In genomic region chr1:94532773-94533541, GRCm38 (mm10) we compare ENCODE assay signal across 23 mouse cellular contexts.
DNase-seq lines count a peak whose midpoint lies in the region; ATAC-seq and TF ChIP-seq lines count a peak whose summit lies in the region.
"Had no signal": no experiment of that assay in that cellular context is flagged by ENCODE, and none has a peak within 500 bp of the region (broad histone marks: within the 10 kb centered on the region; RNA-seq: fewer than 3 reads in every experiment).

No protein-coding gene starts in this region.

- H3K4me1 ChIP-seq in hindbrain, embryonic 13.5 days (replicated peaks), result no peaks in the 10 kb centered on the region
- H3K4me1 ChIP-seq in hindbrain, embryonic 10.5 days (replicated peaks), result no peaks in the 10 kb centered on the region
- H3K4me1 ChIP-seq in MEL (ENCODE audit: control insufficient read depth in 1 of 2, insufficient read depth in 2 of 2, low read length in 2 of 2), result peaks cover 0 to 3% of the 10 kb centered on the region in 2 experiments; a peak in 2 of 4 replicates
- no peaks in the 10 kb centered on the region; the same call in 1 of the 2 replicates for H3K4me1 ChIP-seq in forebrain, embryonic 12.5 days
- H3K4me1 ChIP-seq: heart, embryonic 15.5 days had no signal

- H3K79me2 ChIP-seq in MEL (ENCODE audit: control insufficient read depth, insufficient read depth, low read length, poor library complexity), result no peaks in the 10 kb centered on the region

- TF ChIP-seq CTCF in MEL (IDR thresholded peaks at IDR 0.05 in 2 of 3, conservative IDR thresholded peaks at IDR 0.05 in 1 of 3; ENCODE audit: control insufficient read depth in 1 of 3, insufficient read depth in 1 of 3, low read depth in 2 of 3, low read length in 3 of 3, poor library complexity in 1 of 3, severe bottlenecking in 1 of 3), result no peak

- no peak for DNase-seq in hindbrain, embryonic 10.5 days (ENCODE audit: low spot score)
- DNase-seq in MEL (ENCODE audit: low read depth, low spot score), result peak; percentile 37
- no peak for DNase-seq in cerebellum, adult 9-11 months
- no peak for DNase-seq in frontal cortex, postnatal 10 days (ENCODE audit: low spot score in 2 of 2)
- DNase-seq in adrenal gland, postnatal 36 days, result no peak
- DNase-seq: adrenal gland, adult 8-10 months; B cell, adult 2 months; cerebellum, adult 9-10 months; heart, postnatal 36 days; kidney, adult 9 months; kidney, postnatal 14 days; lung, postnatal 4 days; right cerebral cortex, postnatal 14 days; thymus, adult 2 months; thymus, postnatal 4 days had no signal

- no peak overlapping the region for H3K4me2 ChIP-seq in hindbrain, embryonic 13.5 days
- no peak overlapping the region for H3K4me2 ChIP-seq in forebrain, embryonic 12.5 days
- H3K4me2 ChIP-seq: heart, embryonic 15.5 days had no signal

- ATAC-seq in hindbrain, embryonic 13.5 days (ENCODE audit: low FRiP score), result 0 out of 2 replicates have a peak, but pooled peaks have one; percentile 10
- ATAC-seq in forebrain, embryonic 12.5 days (ENCODE audit: low FRiP score), result peak; percentile 61; the same call in 1 of the 2 replicates
- peak; percentile 99 for ATAC-seq in granulocyte monocyte progenitor cell, adult 5-6 weeks (replicated peaks; ENCODE audit: poor library complexity, severe bottlenecking)
- ATAC-seq: activated CD4-positive, CD25-positive, alpha-beta regulatory T cell, adult 4 months had no signal

- no peak; a peak in 1 of 4 replicates for TF ChIP-seq EP300 in MEL (IDR thresholded peaks at IDR 0.05; ENCODE audit: low read depth in 1 of 2, low read length in 2 of 2)

- WGBS in hindbrain, embryonic 13.5 days, result 86% methylated on average over 4 of the region's 4 CpGs
- WGBS in hindbrain, embryonic 10.5 days, result 85% methylated on average over 4 of the region's 4 CpGs
- WGBS in forebrain, embryonic 12.5 days, result 70% methylated on average over 4 of the region's 4 CpGs

- no peaks in the 10 kb centered on the region for H3K36me3 ChIP-seq in hindbrain, embryonic 13.5 days
- H3K36me3 ChIP-seq in hindbrain, embryonic 10.5 days, result no peaks in the 10 kb centered on the region
- peaks cover 0 to 5% of the 10 kb centered on the region in 2 experiments; a peak in 2 of 4 replicates for H3K36me3 ChIP-seq in MEL (ENCODE audit: control insufficient read depth in 1 of 2, insufficient read depth in 2 of 2, low read length in 2 of 2)
- H3K36me3 ChIP-seq in forebrain, embryonic 12.5 days (replicated peaks), result no peaks in the 10 kb centered on the region
- H3K36me3 ChIP-seq: G1E; heart, embryonic 15.5 days had no signal

- TF ChIP-seq POLR2A in MEL (IDR thresholded peaks at IDR 0.05; ENCODE audit: control insufficient read depth in 1 of 2, insufficient read depth in 1 of 2, low read depth in 1 of 2, low read length in 2 of 2, poor library complexity in 1 of 2), result no peak

- H3K9me3 ChIP-seq in hindbrain, embryonic 13.5 days, result no peaks in the 10 kb centered on the region
- H3K9me3 ChIP-seq in hindbrain, embryonic 10.5 days, result no peaks in the 10 kb centered on the region
- no peaks in the 10 kb centered on the region for H3K9me3 ChIP-seq in MEL (replicated peaks; ENCODE audit: insufficient read depth, low read length)
- no peaks in the 10 kb centered on the region for H3K9me3 ChIP-seq in forebrain, embryonic 12.5 days
- H3K9me3 ChIP-seq: heart, embryonic 15.5 days had no signal

- H3K27ac ChIP-seq in hindbrain, embryonic 13.5 days, result no peak overlapping the region
- no peak overlapping the region for H3K27ac ChIP-seq in hindbrain, embryonic 10.5 days
- no peak overlapping the region for H3K27ac ChIP-seq in MEL (ENCODE audit: control insufficient read depth, low read depth, low read length)
- H3K27ac ChIP-seq in forebrain, embryonic 12.5 days, result no peak overlapping the region
- H3K27ac ChIP-seq: heart, embryonic 15.5 days; stomach, postnatal 0 days had no signal

- H3K4me3 ChIP-seq in hindbrain, embryonic 13.5 days, result no peak overlapping the region
- H3K4me3 ChIP-seq in hindbrain, embryonic 10.5 days, result no peak overlapping the region
- H3K4me3 ChIP-seq in MEL (ENCODE audit: control insufficient read depth in 1 of 2, insufficient read depth in 1 of 2, low read depth in 2 of 2, low read length in 2 of 2), result no peak overlapping the region
- no peak overlapping the region for H3K4me3 ChIP-seq in forebrain, embryonic 12.5 days (replicated peaks)
- H3K4me3 ChIP-seq: heart, embryonic 15.5 days had no signal

- no peak overlapping the region for H3K9ac ChIP-seq in hindbrain, embryonic 13.5 days
- H3K9ac ChIP-seq in MEL (ENCODE audit: control insufficient read depth, low read depth, low read length, poor library complexity, severe bottlenecking), result no peak overlapping the region
- no peak overlapping the region for H3K9ac ChIP-seq in forebrain, embryonic 12.5 days
- H3K9ac ChIP-seq: heart, embryonic 15.5 days had no signal

- no peaks in the 10 kb centered on the region for H3K27me3 ChIP-seq in hindbrain, embryonic 13.5 days
- H3K27me3 ChIP-seq in hindbrain, embryonic 10.5 days (ENCODE audit: insufficient read depth, poor library complexity, severe bottlenecking), result no peaks in the 10 kb centered on the region
- H3K27me3 ChIP-seq in MEL (ENCODE audit: control insufficient read depth in 1 of 2, insufficient read depth in 2 of 2, low read length in 2 of 2), result no peaks in the 10 kb centered on the region
- H3K27me3 ChIP-seq in forebrain, embryonic 12.5 days, result no peaks in the 10 kb centered on the region
- H3K27me3 ChIP-seq: CH12.LX; heart, embryonic 15.5 days had no signal

- TF ChIP-seq RAD21 in MEL (IDR thresholded peaks at IDR 0.05; ENCODE audit: low read depth, low read length), result no peak

TF ChIP-seq in MEL, 35 proteins besides CTCF, POLR2A, EP300 and RAD21:
- TF ChIP-seq MAFK (IDR thresholded peaks at IDR 0.05; ENCODE audit: borderline replicate concordance, low read depth, low read length) (no peak), E2F4 (IDR thresholded peaks at IDR 0.05; ENCODE audit: borderline replicate concordance, low read depth, low read length) (no peak), KAT2A (conservative IDR thresholded peaks at IDR 0.05; ENCODE audit: low read depth, low read length) (no peak), ELF1 (IDR thresholded peaks at IDR 0.05; ENCODE audit: low read depth, low read length) (peak; percentile 15; the same call in 1 of the 2 replicates), ZC3H11A (IDR thresholded peaks at IDR 0.05; ENCODE audit: low read depth, low read length) (no peak), GATA1 (IDR thresholded peaks at IDR 0.05; ENCODE audit: low read depth, low read length) (peak; percentile 33; the same call in 1 of the 2 replicates)

Comparison
In these comparisons a context has a peak if more than half of its experiments do, and no peak if none do; other contexts are left out.
1. ATAC-seq: peak in every context shown above with its lines; median percentile 99 in granulocyte monocyte progenitor cell, adult 5-6 weeks; 61 in forebrain, embryonic 12.5 days; 10 in hindbrain, embryonic 13.5 days.